Mouse (Mus musculus): Measurements from ENCODE around the gene Mki67. TPM values are rescaled to one million over a fixed set of nuclear protein-coding genes. Genes with fewer than 3 reads are reported as not detected.

Gene Mki67
- total and polyA plus RNA-seq, 3 experiments = 0.16 to 1.9 (median 0.97) TPM

- TF ChIP-seq EP300 (IDR thresholded peaks at IDR 0.05; ENCODE audit: insufficient read depth, low read depth, low read length) (peak; percentile 71; the same call in 1 of the 2 replicates), POLR2A (IDR thresholded peaks at IDR 0.05; ENCODE audit: insufficient read depth, low read depth, low read length) (no peak), CTCF (IDR thresholded peaks at IDR 0.05) (peak; percentile 96)
- H3K4me3 ChIP-seq = peak overlapping the region; percentile 47
- H3K79me2 ChIP-seq (replicated peaks; ENCODE audit: control insufficient read depth, insufficient read depth, low read length) = no peaks in the 10 kb centered on the region
- peak; percentile 84 to 87 for DNase-seq
- no peaks in the 10 kb centered on the region for H3K36me3 ChIP-seq (ENCODE audit: control insufficient read depth, insufficient read depth, low read length)
- 18% methylated on average over 31 of the region's 31 CpGs for WGBS
- no peak overlapping the region for H3K9ac ChIP-seq (ENCODE audit: low read depth, low read length)
- no peaks in the 10 kb centered on the region for H3K27me3 ChIP-seq (ENCODE audit: control insufficient read depth, insufficient read depth, low read length)
- peak overlapping the region; percentile 36 for H3K27ac ChIP-seq
- peaks cover 1% of the 10 kb centered on the region; the same call in 1 of the 2 replicates for H3K4me1 ChIP-seq (ENCODE audit: control insufficient read depth, insufficient read depth, low read length)
- intact Hi-C loops (cut with DNase I) = loop anchor here (5.0 kb wide), 2 partner anchors 54 to 199 kb away; partner anchors contain the start of gene Ptpre
These were observed 19.8 kb upstream of the Mki67 start for GRCm38 (mm10) chr7:135735691-135736580.

- Histone ChIP-seq H3K27me3 (ENCODE audit: control insufficient read depth, insufficient read depth, low read length) (no peaks in the 10 kb centered on the region), H3K36me3 (ENCODE audit: control insufficient read depth, insufficient read depth, low read length) (no peaks in the 10 kb centered on the region), H3K4me1 (ENCODE audit: control insufficient read depth, insufficient read depth, low read length) (peaks cover 1% of the 10 kb centered on the region; the same call in 1 of the 2 replicates), H3K27ac (0 out of 2 replicates have a peak overlapping the region, but pooled peaks have one; percentile 2), H3K9ac (ENCODE audit: low read depth, low read length) (no peak overlapping the region), H3K4me3 (no peak overlapping the region; the same call in 1 of the 2 replicates), H3K79me2 (replicated peaks; ENCODE audit: control insufficient read depth, insufficient read depth, low read length) (no peaks in the 10 kb centered on the region)
- intact Hi-C loops (cut with DNase I) = loop anchor here (5.0 kb wide), 2 partner anchors 53 to 198 kb away; partner anchors contain the start of gene Ptpre
- TF ChIP-seq EP300 (IDR thresholded peaks at IDR 0.05; ENCODE audit: insufficient read depth, low read depth, low read length) = no peak
- TF ChIP-seq POLR2A (IDR thresholded peaks at IDR 0.05; ENCODE audit: insufficient read depth, low read depth, low read length) = no peak
- TF ChIP-seq CTCF (IDR thresholded peaks at IDR 0.05) = no peak
- no peak for DNase-seq
- WGBS = 78% methylated on average over 9 of the region's 9 CpGs
These were observed 18.9 kb upstream of the Mki67 start for GRCm38 (mm10) chr7:135734911-135735646.

GRCm38 (mm10) chr7:135734379-135734778 lies 18.2 kb upstream of the Mki67 start:
- no peak overlapping the region for H3K4me3 ChIP-seq
- no peak overlapping the region for H3K9ac ChIP-seq (ENCODE audit: low read depth, low read length)
- intact Hi-C loops (cut with DNase I) = no loop called here

GRCm38 (mm10) chr7:135728038-135728437 lies 11.9 kb upstream of the Mki67 start:
- TF ChIP-seq POLR2A (IDR thresholded peaks at IDR 0.05; ENCODE audit: insufficient read depth, low read depth, low read length) (no peak), CTCF (IDR thresholded peaks at IDR 0.05) (no peak), EP300 (IDR thresholded peaks at IDR 0.05; ENCODE audit: insufficient read depth, low read depth, low read length) (no peak)
- no peak overlapping the region for H3K9ac ChIP-seq (ENCODE audit: low read depth, low read length)
- DNase-seq = no peak
- no peaks in the 10 kb centered on the region for H3K79me2 ChIP-seq (replicated peaks; ENCODE audit: control insufficient read depth, insufficient read depth, low read length)
- no peaks in the 10 kb centered on the region for H3K36me3 ChIP-seq (ENCODE audit: control insufficient read depth, insufficient read depth, low read length)
- peaks cover 1% of the 10 kb centered on the region; the same call in 1 of the 2 replicates for H3K4me1 ChIP-seq (ENCODE audit: control insufficient read depth, insufficient read depth, low read length)
- intact Hi-C loops (cut with DNase I) = no loop called here
- no peak overlapping the region for H3K27ac ChIP-seq
- 89% methylated on average over 12 of the region's 12 CpGs for WGBS
- no peak overlapping the region for H3K4me3 ChIP-seq
- no peaks in the 10 kb centered on the region for H3K27me3 ChIP-seq (ENCODE audit: control insufficient read depth, insufficient read depth, low read length)

More at GRCm38 (mm10) chr7:135734379-135734778, 18.2 kb upstream of the Mki67 start:
- TF ChIP-seq CTCF (IDR thresholded peaks at IDR 0.05) (no peak), EP300 (IDR thresholded peaks at IDR 0.05; ENCODE audit: insufficient read depth, low read depth, low read length) (no peak), POLR2A (IDR thresholded peaks at IDR 0.05; ENCODE audit: insufficient read depth, low read depth, low read length) (no peak)
- peaks cover 1% of the 10 kb centered on the region; the same call in 1 of the 2 replicates for H3K4me1 ChIP-seq (ENCODE audit: control insufficient read depth, insufficient read depth, low read length)
- H3K27me3 ChIP-seq (ENCODE audit: control insufficient read depth, insufficient read depth, low read length) = no peaks in the 10 kb centered on the region
- no peaks in the 10 kb centered on the region for H3K36me3 ChIP-seq (ENCODE audit: control insufficient read depth, insufficient read depth, low read length)
- H3K27ac ChIP-seq = no peak overlapping the region
- 87% methylated on average over 5 of the region's 5 CpGs for WGBS
- no peaks in the 10 kb centered on the region for H3K79me2 ChIP-seq (replicated peaks; ENCODE audit: control insufficient read depth, insufficient read depth, low read length)
- no peak for DNase-seq

- Histone ChIP-seq H3K27ac (no peak overlapping the region), H3K9ac (ENCODE audit: low read depth, low read length) (no peak overlapping the region), H3K4me3 (no peak overlapping the region), H3K36me3 (ENCODE audit: control insufficient read depth, insufficient read depth, low read length) (no peaks in the 10 kb centered on the region), H3K27me3 (ENCODE audit: control insufficient read depth, insufficient read depth, low read length) (no peaks in the 10 kb centered on the region), H3K4me1 (ENCODE audit: control insufficient read depth, insufficient read depth, low read length) (peaks cover 1% of the 10 kb centered on the region; the same call in 1 of the 2 replicates), H3K79me2 (replicated peaks; ENCODE audit: control insufficient read depth, insufficient read depth, low read length) (no peaks in the 10 kb centered on the region)
- no peak for TF ChIP-seq EP300 (IDR thresholded peaks at IDR 0.05; ENCODE audit: insufficient read depth, low read depth, low read length)
- no peak for TF ChIP-seq POLR2A (IDR thresholded peaks at IDR 0.05; ENCODE audit: insufficient read depth, low read depth, low read length)
- TF ChIP-seq CTCF (IDR thresholded peaks at IDR 0.05) = no peak
- intact Hi-C loops (cut with DNase I) = no loop called here
- 71% methylated on average over 1 of the region's 1 CpGs for WGBS
- DNase-seq = no peak
These were observed 10.5 kb upstream of the Mki67 start for GRCm38 (mm10) chr7:135726707-135727106.
